Mouse (Mus musculus) lung, postnatal 10 days (tissue): Measurements from ENCODE around the gene Wdr83os.
A peak's percentile ranks its signal among the peaks of the same experiment; 100 is the strongest.

ENCODE experiments used
- DNase-seq: peaks from one replicate; pipeline ENCODE4 v3.0.0; 2021

Wdr83os gene

GRCm38 (mm10) chr8:85080532-85081215 is at the start of gene Wdr83os:
Wdr83os (plus strand) TSS chr8:85080740.
- DNase-seq, result peak; percentile 65

GRCm38 (mm10) chr8:85032622-85033311 is 47.8 kb upstream of the Wdr83os start:
- no peak for DNase-seq

GRCm38 (mm10) chr8:85033867-85034266 is 46.7 kb upstream of the Wdr83os start:
- DNase-seq, result peak; percentile 42

- peak; percentile 87 for DNase-seq
Measured at GRCm38 (mm10) chr8:85034764-85035163, 45.8 kb upstream of the Wdr83os start.

GRCm38 (mm10) chr8:85035165-85035727 is 45.3 kb upstream of the Wdr83os start:
- no peak for DNase-seq

- DNase-seq, result peak; percentile 49
Measured at GRCm38 (mm10) chr8:85035728-85036310, 44.7 kb upstream of the Wdr83os start.

GRCm38 (mm10) chr8:85036381-85036717 is 44.2 kb upstream of the Wdr83os start:
- no peak for DNase-seq

- DNase-seq, result peak; percentile 96
Measured at GRCm38 (mm10) chr8:85036718-85037365, 43.7 kb upstream of the Wdr83os start, which contains the start of gene Tnpo2. Tnpo2 (plus strand) TSS chr8:85036915.

- DNase-seq, result no peak
Measured at GRCm38 (mm10) chr8:85037366-85037680, 43.2 kb upstream of the Wdr83os start.

GRCm38 (mm10) chr8:85037681-85038531 is 42.6 kb upstream of the Wdr83os start:
- DNase-seq, result peak; percentile 57

GRCm38 (mm10) chr8:85043619-85044018 is 36.9 kb upstream of the Wdr83os start:
- no peak for DNase-seq

- DNase-seq, result no peak
Measured at GRCm38 (mm10) chr8:85057367-85057766, 23.2 kb upstream of the Wdr83os start.

- DNase-seq, result peak; percentile 94
Measured at GRCm38 (mm10) chr8:85059879-85060616, 20.5 kb upstream of the Wdr83os start, which contains the start of gene Fbxw9. Fbxw9 (plus strand) TSS chr8:85060055.

GRCm38 (mm10) chr8:85062603-85063002 is 17.9 kb upstream of the Wdr83os start:
- DNase-seq, result no peak

- no peak for DNase-seq
Measured at GRCm38 (mm10) chr8:85065213-85065612, 15.3 kb upstream of the Wdr83os start.

GRCm38 (mm10) chr8:85067155-85067554 is 13.4 kb upstream of the Wdr83os start:
- DNase-seq, result no peak

- no peak for DNase-seq
Measured at GRCm38 (mm10) chr8:85067982-85068381, 12.6 kb upstream of the Wdr83os start, which contains the start of gene Gm5741. Gm5741 (minus strand) TSS chr8:85067982.

- DNase-seq, result no peak
Measured at GRCm38 (mm10) chr8:85071041-85071440, 9.5 kb upstream of the Wdr83os start.

GRCm38 (mm10) chr8:85071514-85072281 is 8.8 kb upstream of the Wdr83os start, which contains the start of gene Dhps:
Dhps (plus strand) TSS chr8:85071757.
- DNase-seq, result peak; percentile 96

GRCm38 (mm10) chr8:85072364-85072929 is 8.1 kb upstream of the Wdr83os start:
- no peak for DNase-seq
